Mouse (Mus musculus): ENCODE results near the gene Cacnb1. TPM values are rescaled to one million over a fixed set of nuclear protein-coding genes. Genes with fewer than 3 reads are reported as not detected.

Gene Cacnb1
- polyA plus RNA-seq, 1 experiment from 2014 or later, result 9.0 TPM

DNA sequence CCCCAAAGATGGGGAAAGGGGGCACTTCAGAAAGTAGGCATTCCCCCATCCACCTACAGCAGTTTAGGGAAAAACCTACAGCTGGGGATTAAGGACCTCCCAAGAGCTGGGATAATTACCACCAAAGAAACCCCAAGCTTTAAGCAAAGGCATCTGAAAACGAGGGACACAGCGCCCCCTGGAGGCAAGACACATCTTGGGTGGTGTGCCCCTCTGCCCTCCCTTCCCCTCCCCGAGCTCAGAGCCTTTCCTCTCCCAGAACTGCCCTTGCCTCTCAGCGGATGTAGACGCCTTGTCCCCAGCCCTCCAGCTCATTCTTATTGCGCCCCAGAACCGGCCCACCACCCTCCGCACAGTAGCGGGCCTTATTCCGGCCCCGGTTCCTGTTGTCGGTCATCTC lies 20.2 kb downstream of the Cacnb1 start:
- Histone ChIP-seq H3K27ac (no peak overlapping the region), H3K27me3 (ENCODE audit: insufficient read depth, low read length) (0 out of 2 replicates have a peak, but pooled peaks cover 4% of the 10 kb centered on the region), H3K4me1 (replicated peaks; ENCODE audit: insufficient read depth, low read length) (peaks cover 11% of the 10 kb centered on the region), H3K9ac (ENCODE audit: low read depth, low read length) (no peak overlapping the region), H3K4me3 (replicated peaks; ENCODE audit: low read depth, low read length) (no peak overlapping the region), H3K9me3 (replicated peaks; ENCODE audit: low read length) (no peaks in the 10 kb centered on the region), H3K4me2 (ENCODE audit: low read length) (peak overlapping the region; percentile 28; the same call in 1 of the 2 replicates), H3K36me3 (ENCODE audit: insufficient read depth, low read length) (0 out of 2 replicates have a peak, but pooled peaks cover 4% of the 10 kb centered on the region)
- DNase-seq (ENCODE audit: low spot score) (peak; percentile 89), ATAC-seq (replicated peaks; ENCODE audit: low FRiP score, low read depth) (peak; percentile 23; the same call in 1 of the 2 replicates)
- TF ChIP-seq CTCF (IDR thresholded peaks at IDR 0.05; ENCODE audit: low read depth), result peak; percentile 83
- 30% methylated on average over 12 of the region's 12 CpGs for WGBS

GRCm38 (mm10) chr11:98001986-98002385 lies 20.8 kb downstream of the Cacnb1 start:
- Histone ChIP-seq H3K4me3 (replicated peaks; ENCODE audit: low read depth, low read length) (no peak overlapping the region), H3K9me3 (replicated peaks; ENCODE audit: low read length) (no peaks in the 10 kb centered on the region), H3K27me3 (ENCODE audit: insufficient read depth, low read length) (0 out of 2 replicates have a peak, but pooled peaks cover 4% of the 10 kb centered on the region), H3K36me3 (ENCODE audit: insufficient read depth, low read length) (0 out of 2 replicates have a peak, but pooled peaks cover 4% of the 10 kb centered on the region), H3K4me2 (ENCODE audit: low read length) (no peak overlapping the region), H3K9ac (ENCODE audit: low read depth, low read length) (no peak overlapping the region), H3K27ac (no peak overlapping the region), H3K4me1 (replicated peaks; ENCODE audit: insufficient read depth, low read length) (peaks cover 11% of the 10 kb centered on the region)
- ATAC-seq (replicated peaks; ENCODE audit: low FRiP score, low read depth), result no peak
- WGBS, result 69% methylated on average over 6 of the region's 6 CpGs
- DNase-seq (ENCODE audit: low spot score), result no peak
- TF ChIP-seq CTCF (IDR thresholded peaks at IDR 0.05; ENCODE audit: low read depth), result no peak

- Histone ChIP-seq H3K36me3 (ENCODE audit: insufficient read depth, low read length) (no peaks in the 10 kb centered on the region), H3K4me1 (replicated peaks; ENCODE audit: insufficient read depth, low read length) (peaks cover 11% of the 10 kb centered on the region), H3K27ac (no peak overlapping the region), H3K27me3 (ENCODE audit: insufficient read depth, low read length) (0 out of 2 replicates have a peak, but pooled peaks cover 4% of the 10 kb centered on the region), H3K9ac (ENCODE audit: low read depth, low read length) (no peak overlapping the region), H3K9me3 (replicated peaks; ENCODE audit: low read length) (no peaks in the 10 kb centered on the region), H3K4me3 (replicated peaks; ENCODE audit: low read depth, low read length) (no peak overlapping the region), H3K4me2 (ENCODE audit: low read length) (no peak overlapping the region)
- 36% methylated on average over 11 of the region's 11 CpGs for WGBS
- no peak for ATAC-seq (replicated peaks; ENCODE audit: low FRiP score, low read depth)
- TF ChIP-seq CTCF (IDR thresholded peaks at IDR 0.05; ENCODE audit: low read depth), result no peak
- DNase-seq (ENCODE audit: low spot score), result no peak
Observed at GRCm38 (mm10) chr11:98001351-98001824, 21.4 kb downstream of the Cacnb1 start.

DNA sequence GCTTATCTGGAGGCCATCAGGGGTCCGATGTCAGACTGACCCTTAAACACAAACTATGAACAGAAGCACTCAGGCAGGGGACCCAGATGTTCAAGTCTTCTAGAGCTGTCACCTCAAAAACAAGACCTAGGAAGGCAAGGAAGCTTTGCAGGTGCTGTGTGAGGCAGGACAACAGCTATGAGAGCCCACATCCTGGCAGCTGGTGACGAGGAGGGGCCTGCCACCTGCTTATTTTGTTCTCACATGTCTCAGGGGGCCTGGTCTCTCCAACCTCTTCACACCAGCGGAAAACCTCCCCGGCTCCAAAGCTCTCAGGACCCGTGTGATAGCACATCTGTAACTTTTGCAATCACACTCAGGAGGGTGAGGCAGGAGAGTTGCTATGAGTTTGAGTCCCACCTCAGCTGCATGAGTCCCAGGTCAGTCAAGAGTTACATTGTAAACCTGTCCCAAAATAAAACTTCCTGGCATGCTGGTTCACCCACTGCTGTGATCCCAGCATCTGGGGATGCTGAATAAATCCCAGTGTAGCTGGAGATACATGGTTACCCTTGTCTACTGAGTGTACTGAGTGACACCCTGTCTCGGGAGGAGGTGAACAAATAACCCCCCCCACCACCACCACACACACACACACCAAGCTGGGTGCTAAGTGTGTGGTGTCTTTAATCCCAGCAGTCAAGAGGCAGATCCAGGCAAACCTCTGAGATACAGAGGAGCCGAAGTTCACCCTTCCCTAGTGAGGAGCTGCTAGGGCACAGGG lies 22.3 kb downstream of the Cacnb1 start:
- no peak overlapping the region for H3K9ac ChIP-seq (ENCODE audit: low read depth, low read length)
- no peak overlapping the region for H3K27ac ChIP-seq
- no peaks in the 10 kb centered on the region for H3K36me3 ChIP-seq (ENCODE audit: insufficient read depth, low read length)
- DNase-seq (ENCODE audit: low spot score) (no peak), ATAC-seq (replicated peaks; ENCODE audit: low FRiP score, low read depth) (no peak)
- H3K4me3 ChIP-seq (replicated peaks; ENCODE audit: low read depth, low read length), result no peak overlapping the region
- H3K4me2 ChIP-seq (ENCODE audit: low read length), result no peak overlapping the region
- H3K9me3 ChIP-seq (replicated peaks; ENCODE audit: low read length), result no peaks in the 10 kb centered on the region
- WGBS, result 20% methylated on average over 7 of the region's 7 CpGs
- H3K27me3 ChIP-seq (ENCODE audit: insufficient read depth, low read length), result 0 out of 2 replicates have a peak, but pooled peaks cover 4% of the 10 kb centered on the region
- TF ChIP-seq CTCF (IDR thresholded peaks at IDR 0.05; ENCODE audit: low read depth), result no peak
- peaks cover 11% of the 10 kb centered on the region for H3K4me1 ChIP-seq (replicated peaks; ENCODE audit: insufficient read depth, low read length)

GRCm38 (mm10) chr11:97999748-98000147 lies 23.1 kb downstream of the Cacnb1 start:
- Histone ChIP-seq H3K4me3 (replicated peaks; ENCODE audit: low read depth, low read length) (no peak overlapping the region), H3K36me3 (ENCODE audit: insufficient read depth, low read length) (no peaks in the 10 kb centered on the region), H3K9me3 (replicated peaks; ENCODE audit: low read length) (no peaks in the 10 kb centered on the region), H3K27ac (no peak overlapping the region), H3K4me2 (ENCODE audit: low read length) (no peak overlapping the region), H3K4me1 (replicated peaks; ENCODE audit: insufficient read depth, low read length) (peaks cover 16% of the 10 kb centered on the region), H3K27me3 (ENCODE audit: insufficient read depth, low read length) (0 out of 2 replicates have a peak, but pooled peaks cover 4% of the 10 kb centered on the region), H3K9ac (ENCODE audit: low read depth, low read length) (no peak overlapping the region)
- DNase-seq (ENCODE audit: low spot score), result no peak
- no peak for TF ChIP-seq CTCF (IDR thresholded peaks at IDR 0.05; ENCODE audit: low read depth)
- 21% methylated on average over 5 of the region's 5 CpGs for WGBS
- ATAC-seq (replicated peaks; ENCODE audit: low FRiP score, low read depth), result no peak

GRCm38 (mm10) chr11:97998898-97999608 lies 23.8 kb downstream of the Cacnb1 start:
- H3K4me1 ChIP-seq (replicated peaks; ENCODE audit: insufficient read depth, low read length), result peaks cover 16% of the 10 kb centered on the region
- ATAC-seq (replicated peaks; ENCODE audit: low FRiP score, low read depth) (no peak), DNase-seq (ENCODE audit: low spot score) (no peak)
- 41% methylated on average over 7 of the region's 7 CpGs for WGBS
- H3K36me3 ChIP-seq (ENCODE audit: insufficient read depth, low read length), result no peaks in the 10 kb centered on the region
- H3K27me3 ChIP-seq (ENCODE audit: insufficient read depth, low read length), result 0 out of 2 replicates have a peak, but pooled peaks cover 4% of the 10 kb centered on the region
- no peak for TF ChIP-seq CTCF (IDR thresholded peaks at IDR 0.05; ENCODE audit: low read depth)
- no peak overlapping the region for H3K4me2 ChIP-seq (ENCODE audit: low read length)
- no peak overlapping the region for H3K4me3 ChIP-seq (replicated peaks; ENCODE audit: low read depth, low read length)
- H3K27ac ChIP-seq, result no peak overlapping the region
- H3K9ac ChIP-seq (ENCODE audit: low read depth, low read length), result no peak overlapping the region
- no peaks in the 10 kb centered on the region for H3K9me3 ChIP-seq (replicated peaks; ENCODE audit: low read length)
